Mouse (Mus musculus): ENCODE measurements at regions not wholly inside any gene's neighbourhood (a gene's known extent, or its start where the extent isn't known, plus 50 kb on each side); places are given as distances from the start of the nearest gene placed in this dataset.

DNA sequence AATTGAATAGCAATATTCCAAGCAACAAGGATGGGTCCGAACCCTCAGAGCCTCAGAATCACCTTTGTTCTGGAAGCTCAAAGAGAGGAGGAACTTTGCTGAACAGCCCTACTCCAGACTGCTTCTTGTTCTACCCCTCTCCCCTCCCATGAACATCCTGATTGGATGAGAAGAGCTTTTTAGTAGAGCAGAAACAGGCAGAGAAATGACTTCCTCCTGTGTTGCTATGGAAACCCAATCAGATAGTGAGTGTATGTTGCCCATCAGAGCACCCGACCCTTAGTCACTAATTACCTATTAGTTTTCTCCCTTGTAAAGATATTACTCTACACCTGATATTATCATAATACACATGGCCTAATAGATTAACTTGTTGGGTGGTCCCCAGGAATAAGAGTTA is 469.4 kb upstream of the Rgma start:
- Histone ChIP-seq H3K36me3 (ENCODE audit: control insufficient read depth, insufficient read depth, low read length) (no peaks in the 10 kb centered on the region), H3K9me3 (replicated peaks; ENCODE audit: control insufficient read depth, low read length, poor library complexity, severe bottlenecking) (no peaks in the 10 kb centered on the region), H3K9ac (ENCODE audit: low read depth, low read length) (no peak overlapping the region), H3K27ac (ENCODE audit: low read length) (no peak overlapping the region), H3K4me2 (ENCODE audit: low read length) (no peak overlapping the region), H3K27me3 (ENCODE audit: control insufficient read depth, insufficient read depth, low read depth, low read length) (no peaks in the 10 kb centered on the region), H3K4me1 (ENCODE audit: control insufficient read depth, insufficient read depth, low read length) (no peaks in the 10 kb centered on the region), H3K4me3 (ENCODE audit: low read depth, low read length) (no peak overlapping the region)
- 53% methylated on average over 2 of the region's 2 CpGs for WGBS
- no peak for ATAC-seq

DNA sequence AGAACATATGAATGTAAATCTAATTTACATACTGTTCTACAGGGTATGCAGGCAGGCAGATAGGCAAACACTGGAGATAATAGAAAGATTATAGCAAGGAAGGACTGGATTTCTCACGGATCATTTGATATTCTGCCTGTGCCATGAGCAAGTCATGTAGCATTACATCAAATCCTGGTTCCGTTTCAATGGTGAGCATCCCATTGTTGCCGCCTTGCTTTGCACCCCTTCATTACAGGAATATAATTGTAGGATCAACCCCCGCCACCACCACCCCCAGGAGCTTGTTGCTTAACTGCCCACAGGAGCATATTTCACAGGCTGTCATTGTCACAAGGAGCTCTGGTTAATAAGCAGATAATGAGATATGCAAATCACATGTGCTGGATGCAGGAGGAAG is 468.8 kb upstream of the Rgma start:
- Histone ChIP-seq H3K4me2 (ENCODE audit: low read length) (no peak overlapping the region), H3K36me3 (ENCODE audit: control insufficient read depth, insufficient read depth, low read length) (no peaks in the 10 kb centered on the region), H3K4me1 (ENCODE audit: control insufficient read depth, insufficient read depth, low read length) (no peaks in the 10 kb centered on the region), H3K4me3 (ENCODE audit: low read depth, low read length) (no peak overlapping the region), H3K9ac (ENCODE audit: low read depth, low read length) (no peak overlapping the region), H3K27me3 (ENCODE audit: control insufficient read depth, insufficient read depth, low read depth, low read length) (no peaks in the 10 kb centered on the region), H3K27ac (ENCODE audit: low read length) (no peak overlapping the region), H3K9me3 (replicated peaks; ENCODE audit: control insufficient read depth, low read length, poor library complexity, severe bottlenecking) (no peaks in the 10 kb centered on the region)
- no peak for ATAC-seq
- 40% methylated on average over 4 of the region's 4 CpGs for WGBS

DNA sequence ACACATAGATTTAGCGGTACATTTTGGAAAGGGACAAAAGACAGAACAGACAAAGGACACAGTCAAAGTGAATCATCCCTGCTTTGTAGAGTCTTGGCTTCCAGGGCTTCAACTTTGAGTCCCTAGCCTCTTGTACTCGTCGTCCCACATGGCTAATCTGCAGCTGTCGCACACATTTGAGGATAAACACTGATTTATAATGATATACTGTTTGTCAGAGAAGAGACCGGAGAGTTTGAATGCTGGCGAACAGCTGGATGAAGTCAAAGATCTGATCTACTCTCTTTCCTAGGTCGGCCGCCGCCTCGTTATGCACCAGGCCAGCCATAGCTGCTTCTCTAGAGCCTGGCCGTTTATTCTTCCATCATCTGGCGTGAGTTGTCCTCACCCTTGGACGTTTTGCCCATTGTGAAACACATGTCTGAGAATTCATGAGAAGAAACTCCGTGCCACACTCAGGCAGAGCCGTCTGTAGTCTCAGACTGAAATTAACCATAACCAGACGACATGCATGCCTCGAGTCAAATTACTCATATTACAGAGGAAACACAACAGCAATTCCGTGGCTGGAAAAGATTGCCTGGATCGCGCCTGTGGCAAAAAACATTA is 448.4 kb upstream of the Rgma start:
- 61% methylated on average over 20 of the region's 20 CpGs for WGBS
- no peaks in the 10 kb centered on the region for H3K4me1 ChIP-seq (ENCODE audit: control insufficient read depth, insufficient read depth, low read length)
- no peak overlapping the region for H3K4me2 ChIP-seq (ENCODE audit: low read length)
- H3K27ac ChIP-seq (ENCODE audit: low read length): no peak overlapping the region
- H3K27me3 ChIP-seq (ENCODE audit: control insufficient read depth, insufficient read depth, low read depth, low read length): no peaks in the 10 kb centered on the region
- H3K36me3 ChIP-seq (ENCODE audit: control insufficient read depth, insufficient read depth, low read length): no peaks in the 10 kb centered on the region
- no peak overlapping the region for H3K4me3 ChIP-seq (ENCODE audit: low read depth, low read length)
- ATAC-seq: no peak
- no peaks in the 10 kb centered on the region for H3K9me3 ChIP-seq (replicated peaks; ENCODE audit: control insufficient read depth, low read length, poor library complexity, severe bottlenecking)
- H3K9ac ChIP-seq (ENCODE audit: low read depth, low read length): no peak overlapping the region

DNA sequence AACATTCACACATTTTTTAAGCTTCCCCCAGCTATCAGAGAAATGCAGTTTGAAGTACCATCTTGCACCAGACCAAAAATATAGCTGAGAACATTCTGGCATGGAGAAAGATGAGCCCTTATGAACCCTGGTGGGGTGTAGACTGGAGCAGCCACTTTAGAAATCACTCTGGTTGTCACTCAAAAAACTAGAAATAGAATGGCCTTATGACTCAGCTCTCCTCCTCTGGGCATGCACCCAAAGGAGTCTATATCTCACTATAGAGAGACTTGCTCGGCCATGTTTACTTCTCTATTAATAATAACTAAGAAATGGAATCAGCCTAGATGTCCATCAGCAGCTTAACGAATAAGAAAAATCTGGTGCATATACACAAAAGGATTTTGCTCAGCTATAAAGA is 436.5 kb upstream of the Rgma start:
- H3K27me3 ChIP-seq (ENCODE audit: control insufficient read depth, insufficient read depth, low read depth, low read length): no peaks in the 10 kb centered on the region
- H3K4me2 ChIP-seq (ENCODE audit: low read length): no peak overlapping the region
- no peak for ATAC-seq
- H3K9ac ChIP-seq (ENCODE audit: low read depth, low read length): no peak overlapping the region
- WGBS: 89% methylated on average over 2 of the region's 2 CpGs
- no peaks in the 10 kb centered on the region for H3K9me3 ChIP-seq (replicated peaks; ENCODE audit: control insufficient read depth, low read length, poor library complexity, severe bottlenecking)
- no peaks in the 10 kb centered on the region for H3K36me3 ChIP-seq (ENCODE audit: control insufficient read depth, insufficient read depth, low read length)
- H3K4me3 ChIP-seq (ENCODE audit: low read depth, low read length): no peak overlapping the region
- H3K27ac ChIP-seq (ENCODE audit: low read length): no peak overlapping the region
- no peaks in the 10 kb centered on the region for H3K4me1 ChIP-seq (ENCODE audit: control insufficient read depth, insufficient read depth, low read length)

GRCm38 (mm10) chr7:72947531-72947930 is 427.8 kb upstream of the Rgma start:
- ATAC-seq: no peak
- Histone ChIP-seq H3K9me3 (replicated peaks; ENCODE audit: control insufficient read depth, low read length, poor library complexity, severe bottlenecking) (no peaks in the 10 kb centered on the region), H3K9ac (ENCODE audit: low read depth, low read length) (no peak overlapping the region), H3K4me2 (ENCODE audit: low read length) (no peak overlapping the region), H3K4me3 (ENCODE audit: low read depth, low read length) (no peak overlapping the region), H3K36me3 (ENCODE audit: control insufficient read depth, insufficient read depth, low read length) (no peaks in the 10 kb centered on the region), H3K27ac (ENCODE audit: low read length) (no peak overlapping the region), H3K4me1 (ENCODE audit: control insufficient read depth, insufficient read depth, low read length) (peaks cover 7% of the 10 kb centered on the region; the same call in 1 of the 2 replicates), H3K27me3 (ENCODE audit: control insufficient read depth, insufficient read depth, low read depth, low read length) (no peaks in the 10 kb centered on the region)
- WGBS: 83% methylated on average over 1 of the region's 1 CpGs

DNA sequence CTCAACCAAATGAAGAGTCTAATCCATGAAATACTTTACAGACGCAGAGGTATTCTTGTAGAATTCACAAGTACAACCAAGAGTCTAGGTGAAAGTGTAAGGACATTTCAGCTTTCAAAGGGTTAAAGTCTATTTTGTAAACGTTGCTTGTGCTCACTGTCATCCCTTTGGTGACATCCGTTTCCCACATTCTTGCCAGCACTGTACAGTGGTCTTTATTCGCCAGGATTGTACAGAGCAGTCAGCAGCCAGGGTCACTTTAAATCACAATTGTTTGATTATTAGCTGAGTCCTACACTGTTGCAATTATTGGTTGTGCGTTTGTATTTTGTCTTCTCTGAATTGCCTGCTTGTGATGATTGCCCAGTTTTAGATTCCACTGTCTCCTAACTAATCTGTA is 427.3 kb upstream of the Rgma start:
- H3K9me3 ChIP-seq (replicated peaks; ENCODE audit: control insufficient read depth, low read length, poor library complexity, severe bottlenecking): no peaks in the 10 kb centered on the region
- 33% methylated on average over 5 of the region's 5 CpGs for WGBS

DNA sequence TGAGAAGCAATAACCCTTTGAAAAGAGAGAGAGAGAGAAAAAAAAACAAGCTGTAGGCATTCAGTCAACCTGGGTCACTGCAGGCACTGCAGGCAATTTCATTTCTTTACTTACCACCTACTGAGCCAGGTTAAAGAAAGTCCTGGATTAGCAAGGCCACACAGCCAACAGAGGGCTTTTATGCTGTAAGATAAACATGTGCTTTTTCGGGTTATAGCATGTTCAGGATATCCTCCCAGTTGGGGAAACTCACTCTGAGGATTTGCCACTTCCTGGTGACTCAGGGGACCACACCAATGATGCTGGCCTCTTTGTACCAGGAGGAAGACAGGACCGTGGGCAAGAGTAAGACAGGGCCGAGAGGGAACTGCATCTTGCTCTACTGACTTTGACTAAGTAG is 426.6 kb upstream of the Rgma start:
- no peak overlapping the region for H3K27ac ChIP-seq (ENCODE audit: low read length)
- WGBS: 38% methylated on average over 3 of the region's 3 CpGs
- ATAC-seq: no peak

More for the DNA sequence above, 427.3 kb upstream of the Rgma start:
- no peak overlapping the region for H3K4me3 ChIP-seq (ENCODE audit: low read depth, low read length)
- no peaks in the 10 kb centered on the region for H3K36me3 ChIP-seq (ENCODE audit: control insufficient read depth, insufficient read depth, low read length)
- ATAC-seq: no peak
- no peaks in the 10 kb centered on the region for H3K27me3 ChIP-seq (ENCODE audit: control insufficient read depth, insufficient read depth, low read depth, low read length)
- H3K9ac ChIP-seq (ENCODE audit: low read depth, low read length): no peak overlapping the region
- no peak overlapping the region for H3K27ac ChIP-seq (ENCODE audit: low read length)
- H3K4me1 ChIP-seq (ENCODE audit: control insufficient read depth, insufficient read depth, low read length): peaks cover 7% of the 10 kb centered on the region; the same call in 1 of the 2 replicates
- H3K4me2 ChIP-seq (ENCODE audit: low read length): no peak overlapping the region

GRCm38 (mm10) chr7:72949886-72950285 is 425.4 kb upstream of the Rgma start:
- no peak overlapping the region for H3K4me2 ChIP-seq (ENCODE audit: low read length)
- ATAC-seq: no peak
- no peak overlapping the region for H3K4me3 ChIP-seq (ENCODE audit: low read depth, low read length)

More for the DNA sequence above, 426.6 kb upstream of the Rgma start:
- H3K4me2 ChIP-seq (ENCODE audit: low read length): no peak overlapping the region
- H3K9me3 ChIP-seq (replicated peaks; ENCODE audit: control insufficient read depth, low read length, poor library complexity, severe bottlenecking): no peaks in the 10 kb centered on the region
- no peaks in the 10 kb centered on the region for H3K27me3 ChIP-seq (ENCODE audit: control insufficient read depth, insufficient read depth, low read depth, low read length)
- no peaks in the 10 kb centered on the region for H3K36me3 ChIP-seq (ENCODE audit: control insufficient read depth, insufficient read depth, low read length)
- H3K4me3 ChIP-seq (ENCODE audit: low read depth, low read length): no peak overlapping the region
- H3K9ac ChIP-seq (ENCODE audit: low read depth, low read length): no peak overlapping the region
- H3K4me1 ChIP-seq (ENCODE audit: control insufficient read depth, insufficient read depth, low read length): peaks cover 7% of the 10 kb centered on the region; the same call in 1 of the 2 replicates

DNA sequence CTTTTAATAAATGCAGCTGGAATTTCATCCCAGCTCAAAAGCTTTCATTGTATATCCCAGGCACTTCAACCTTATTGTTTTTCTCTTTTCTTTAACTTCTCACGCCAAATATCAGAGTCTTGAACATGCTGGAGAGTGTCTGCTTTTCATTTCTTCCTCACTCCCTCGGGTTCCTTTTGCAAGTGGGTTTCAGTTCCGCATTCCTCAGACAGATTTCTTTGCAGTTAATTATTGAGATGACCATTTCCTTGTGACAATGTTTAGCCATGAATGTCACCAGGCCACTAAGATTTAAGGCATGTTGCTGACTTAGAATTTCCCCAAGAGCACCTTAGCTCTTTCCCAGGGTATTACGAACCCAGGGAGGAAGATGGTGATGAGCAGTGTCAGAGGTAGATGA is 417.6 kb upstream of the Rgma start:
- Histone ChIP-seq H3K9ac (ENCODE audit: low read depth, low read length) (no peak overlapping the region), H3K4me1 (ENCODE audit: control insufficient read depth, insufficient read depth, low read length) (peaks cover 10% of the 10 kb centered on the region), H3K4me2 (ENCODE audit: low read length) (no peak overlapping the region), H3K4me3 (ENCODE audit: low read depth, low read length) (no peak overlapping the region), H3K27ac (ENCODE audit: low read length) (no peak overlapping the region), H3K27me3 (ENCODE audit: control insufficient read depth, insufficient read depth, low read depth, low read length) (no peaks in the 10 kb centered on the region), H3K36me3 (ENCODE audit: control insufficient read depth, insufficient read depth, low read length) (no peaks in the 10 kb centered on the region), H3K9me3 (replicated peaks; ENCODE audit: control insufficient read depth, low read length, poor library complexity, severe bottlenecking) (no peaks in the 10 kb centered on the region)
- whole genome bisulfite sequencing: 54% methylated on average over 4 of the region's 4 CpGs
- no peak for ATAC-seq

More at GRCm38 (mm10) chr7:72949886-72950285, 425.4 kb upstream of the Rgma start:
- Histone ChIP-seq H3K27ac (ENCODE audit: low read length) (no peak overlapping the region), H3K36me3 (ENCODE audit: control insufficient read depth, insufficient read depth, low read length) (no peaks in the 10 kb centered on the region), H3K4me1 (ENCODE audit: control insufficient read depth, insufficient read depth, low read length) (peaks cover 7% of the 10 kb centered on the region; the same call in 1 of the 2 replicates), H3K9me3 (replicated peaks; ENCODE audit: control insufficient read depth, low read length, poor library complexity, severe bottlenecking) (no peaks in the 10 kb centered on the region), H3K27me3 (ENCODE audit: control insufficient read depth, insufficient read depth, low read depth, low read length) (no peaks in the 10 kb centered on the region), H3K9ac (ENCODE audit: low read depth, low read length) (no peak overlapping the region)
- 68% methylated on average over 7 of the region's 7 CpGs for WGBS
